Mouse (Mus musculus): Measurements from ENCODE around the gene Gstm1.
"Not testable (repeated sequence)": the region's sequence is repeated elsewhere in the genome, so short reads cannot be mapped to it uniquely, and the experiment has no call there.

Gene Gstm1

GRCm38 (mm10) chr3:108017473-108018189, at the start of gene Gstm1:
Gene Gstm1 (minus strand): TSS chr3:108017973.
- DNase-seq (ENCODE audit: low spot score in 2 of 2) = peak; percentile 86 to 87

- DNase-seq (ENCODE audit: low spot score in 2 of 2) = no peak
Observed at GRCm38 (mm10) chr3:108067370-108067934, 49.7 kb upstream of the Gstm1 start.

GRCm38 (mm10) chr3:108065551-108065950, 47.8 kb upstream of the Gstm1 start:
- DNase-seq (ENCODE audit: low spot score in 2 of 2) = no peak

- no peak for DNase-seq (ENCODE audit: low spot score in 2 of 2)
Observed at GRCm38 (mm10) chr3:108064672-108065071, 46.9 kb upstream of the Gstm1 start.

GRCm38 (mm10) chr3:108062648-108063047, 44.9 kb upstream of the Gstm1 start:
- DNase-seq (ENCODE audit: low spot score in 2 of 2) = no peak

GRCm38 (mm10) chr3:108061420-108061819, 43.6 kb upstream of the Gstm1 start:
- no peak for DNase-seq (ENCODE audit: low spot score in 2 of 2)

- DNase-seq (ENCODE audit: low spot score in 2 of 2) = no peak
Observed at GRCm38 (mm10) chr3:108050493-108050892, 32.7 kb upstream of the Gstm1 start.

- DNase-seq (ENCODE audit: low spot score in 2 of 2) = no peak
Observed at GRCm38 (mm10) chr3:108048306-108048705, 30.5 kb upstream of the Gstm1 start.

- no peak for DNase-seq (ENCODE audit: low spot score in 2 of 2)
Observed at GRCm38 (mm10) chr3:108046944-108047655, 29.3 kb upstream of the Gstm1 start.

- DNase-seq (ENCODE audit: low spot score in 2 of 2) = peak; percentile 72 to 81
Observed at GRCm38 (mm10) chr3:108044394-108045140, 26.8 kb upstream of the Gstm1 start, which contains the start of gene Gstm4. Gene Gstm4 (minus strand): TSS chr3:108044894.

- DNase-seq (ENCODE audit: low spot score in 2 of 2) = no peak
Observed at GRCm38 (mm10) chr3:108033156-108033555, 15.4 kb upstream of the Gstm1 start.

GRCm38 (mm10) chr3:108032113-108032512, 14.3 kb upstream of the Gstm1 start:
- no peak for DNase-seq (ENCODE audit: low spot score in 2 of 2)

GRCm38 (mm10) chr3:108028641-108029365, 11.0 kb upstream of the Gstm1 start:
- no peak for DNase-seq (ENCODE audit: low spot score in 2 of 2)

- no peak for DNase-seq (ENCODE audit: low spot score in 2 of 2)
Observed at GRCm38 (mm10) chr3:108026597-108026996, 8.8 kb upstream of the Gstm1 start.

- DNase-seq (ENCODE audit: low spot score in 2 of 2) = no peak
Observed at GRCm38 (mm10) chr3:108026049-108026448, 8.3 kb upstream of the Gstm1 start.

GRCm38 (mm10) chr3:108025318-108025717, 7.5 kb upstream of the Gstm1 start:
- DNase-seq (ENCODE audit: low spot score in 2 of 2) = no peak

- no peak for DNase-seq (ENCODE audit: low spot score in 2 of 2)
Observed at GRCm38 (mm10) chr3:108022650-108023049, 4.9 kb upstream of the Gstm1 start.

GRCm38 (mm10) chr3:108020351-108021022, 2.7 kb upstream of the Gstm1 start:
- not testable (repeated sequence) for DNase-seq (ENCODE audit: low spot score in 2 of 2)

- not testable (repeated sequence) for DNase-seq (ENCODE audit: low spot score in 2 of 2)
Observed at GRCm38 (mm10) chr3:108019226-108019625, 1.5 kb upstream of the Gstm1 start.

- no peak for DNase-seq (ENCODE audit: low spot score in 2 of 2)
Observed at GRCm38 (mm10) chr3:108018190-108018820, 532 bp upstream of the Gstm1 start.
